Mouse (Mus musculus) cortical plate, adult 2 months (tissue): ENCODE measurements around the gene Rest.

Source experiments
- CTCF ChIP-seq: fragments of 200-500 bp; IDR thresholded peaks from 2 replicates; pipeline ENCODE4 v1.5.1; 2011; ENCODE audit warnings: mild to moderate bottlenecking, control low read depth, low read length; ENCODE audit not compliant: insufficient read depth; ENCODE audit errors: extremely low read depth
- POLR2A ChIP-seq: fragments of 200-500 bp; IDR thresholded peaks from 2 replicates; pipeline ENCODE4 v1.6.1; 2011; ENCODE audit warnings: mild to moderate bottlenecking, low read length, control low read depth; ENCODE audit not compliant: insufficient read depth; ENCODE audit errors: extremely low read depth

GRCm38 (mm10) chr5:77309051-77309906, 44.0 kb downstream of the Rest start:
- TF ChIP-seq CTCF: no peak
- TF ChIP-seq POLR2A: no peak
